Mouse (Mus musculus): ENCODE data around the gene Selenon. TPM values are rescaled to one million over a fixed set of nuclear protein-coding genes. Genes with fewer than 3 reads are reported as not detected.
A peak's percentile ranks its signal among the peaks of the same experiment; 100 is the strongest.

Selenon gene
- polyA plus RNA-seq, 1 experiment from 2014 or later: 16.7 TPM

DNA sequence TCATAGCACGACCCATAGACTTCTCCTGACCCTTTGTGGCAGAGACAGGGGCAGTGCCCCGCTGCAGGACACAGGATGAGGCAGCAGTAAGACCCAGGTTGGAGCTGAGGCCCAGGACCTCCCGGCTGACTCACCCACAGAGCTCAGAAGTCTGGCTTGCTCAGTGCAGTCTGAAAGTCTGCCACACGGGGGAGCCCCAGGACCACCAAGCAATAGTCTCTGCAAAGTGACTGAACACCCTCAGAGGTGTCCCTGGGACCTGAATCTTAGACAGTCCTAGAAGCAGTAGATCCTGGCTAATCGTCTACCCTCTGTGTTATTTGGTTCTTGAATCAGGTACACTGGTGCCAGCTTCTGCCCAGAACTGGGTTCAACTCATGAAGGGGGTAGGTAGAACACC, 8.7 kb downstream of the Selenon start:
- H3K9me3 ChIP-seq (ENCODE audit: control insufficient read depth, low read length): no peaks in the 10 kb centered on the region
- DNase-seq (ENCODE audit: low spot score): peak; percentile 95
- H3K4me2 ChIP-seq (replicated peaks; ENCODE audit: low read depth, low read length): no peak overlapping the region
- 11% methylated on average over 5 of the region's 5 CpGs for WGBS
- H3K27ac ChIP-seq (ENCODE audit: low read depth, low read length): no peak overlapping the region
- no peaks in the 10 kb centered on the region for H3K4me1 ChIP-seq (replicated peaks; ENCODE audit: control insufficient read depth, insufficient read depth, low read length)
- H3K27me3 ChIP-seq (ENCODE audit: control insufficient read depth, insufficient read depth, low read length): no peaks in the 10 kb centered on the region
- peak; percentile 74 for ATAC-seq (ENCODE audit: low FRiP score)
- peaks cover 19% of the 10 kb centered on the region; the same call in 1 of the 2 replicates for H3K36me3 ChIP-seq (ENCODE audit: control insufficient read depth, insufficient read depth, low read length)
- no peak overlapping the region for H3K9ac ChIP-seq (ENCODE audit: low read depth, low read length)
- H3K4me3 ChIP-seq (ENCODE audit: low read depth, low read length): no peak overlapping the region

DNA sequence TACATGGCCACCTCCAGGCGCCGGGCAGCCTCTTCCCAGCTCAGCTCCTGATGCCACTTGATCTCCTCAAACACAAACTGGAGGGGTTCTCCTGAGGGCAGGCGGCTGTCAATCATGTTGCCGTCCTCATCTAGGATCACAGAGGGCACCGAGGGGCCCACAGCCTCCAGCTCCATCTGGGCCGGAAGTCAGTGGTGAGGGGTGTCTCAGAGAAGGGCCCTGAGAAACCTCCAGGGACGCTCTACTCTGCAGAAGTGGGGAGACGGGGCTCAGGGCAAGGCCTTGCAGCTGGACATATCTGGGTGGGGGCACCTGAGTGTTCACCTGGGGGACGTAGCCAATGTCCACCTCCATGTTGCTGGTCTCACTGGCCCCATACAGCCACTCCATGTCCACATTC, 9.2 kb downstream of the Selenon start:
- Histone ChIP-seq H3K4me1 (replicated peaks; ENCODE audit: control insufficient read depth, insufficient read depth, low read length) (no peaks in the 10 kb centered on the region), H3K4me2 (replicated peaks; ENCODE audit: low read depth, low read length) (no peak overlapping the region), H3K27ac (ENCODE audit: low read depth, low read length) (no peak overlapping the region), H3K9ac (ENCODE audit: low read depth, low read length) (no peak overlapping the region), H3K27me3 (ENCODE audit: control insufficient read depth, insufficient read depth, low read length) (no peaks in the 10 kb centered on the region), H3K36me3 (ENCODE audit: control insufficient read depth, insufficient read depth, low read length) (peaks cover 18% of the 10 kb centered on the region; the same call in 1 of the 2 replicates), H3K9me3 (ENCODE audit: control insufficient read depth, low read length) (no peaks in the 10 kb centered on the region), H3K4me3 (ENCODE audit: low read depth, low read length) (no peak overlapping the region)
- ATAC-seq (ENCODE audit: low FRiP score): no peak
- no peak for DNase-seq (ENCODE audit: low spot score)
- WGBS: 85% methylated on average over 9 of the region's 9 CpGs

DNA sequence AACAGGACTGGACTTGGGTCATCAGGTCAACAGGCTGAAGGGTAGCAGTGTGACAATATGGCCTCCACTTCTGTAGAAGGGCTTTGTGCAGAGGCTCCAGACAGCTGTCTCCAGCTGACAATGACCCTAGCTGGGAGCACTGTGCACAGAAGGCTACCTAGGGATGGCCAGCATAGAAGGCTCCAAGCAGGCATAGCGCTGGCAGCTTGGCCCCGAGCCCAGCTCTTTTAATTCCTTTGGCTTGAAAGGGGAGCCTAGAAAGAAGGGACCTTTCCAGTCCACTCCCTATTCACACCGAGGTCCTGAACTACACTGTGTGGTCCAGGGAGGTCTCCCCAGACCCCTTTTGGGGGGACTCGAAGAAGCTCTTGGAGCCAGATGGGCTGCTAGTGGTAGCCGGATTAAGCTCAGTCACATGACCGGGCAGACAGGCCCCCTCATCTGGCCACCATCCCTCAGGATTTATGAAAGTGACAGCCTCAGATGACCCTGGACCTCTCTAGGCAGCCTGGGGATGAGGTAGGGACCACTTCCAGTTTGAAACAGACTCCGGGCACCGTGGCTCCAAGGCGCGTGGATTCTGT, 12.9 kb downstream of the Selenon start:
- H3K9ac ChIP-seq (ENCODE audit: low read depth, low read length): no peak overlapping the region

DNA sequence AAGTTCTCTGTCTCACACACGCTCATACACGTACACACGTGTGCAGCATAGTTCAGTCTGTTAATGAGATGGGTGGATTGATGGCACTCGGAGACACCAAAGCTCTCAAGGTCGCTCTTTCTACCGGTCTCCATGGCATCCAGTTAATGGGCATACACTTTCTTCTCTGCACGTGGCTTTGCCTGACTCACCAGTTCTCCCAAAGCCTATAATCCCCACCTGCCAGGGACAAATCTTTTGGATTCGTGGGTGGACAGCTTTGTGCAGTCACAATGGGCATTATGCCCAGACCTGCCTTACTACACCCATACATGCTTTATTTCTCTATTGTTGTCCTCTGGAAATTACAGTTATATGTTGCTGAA, 16.2 kb downstream of the Selenon start:
- H3K27ac ChIP-seq (ENCODE audit: low read depth, low read length): no peak overlapping the region

More for the DNA sequence above, 12.9 kb downstream of the Selenon start:
- H3K36me3 ChIP-seq (ENCODE audit: control insufficient read depth, insufficient read depth, low read length): peaks cover 11% of the 10 kb centered on the region; the same call in 1 of the 2 replicates
- H3K9me3 ChIP-seq (ENCODE audit: control insufficient read depth, low read length): no peaks in the 10 kb centered on the region
- DNase-seq (ENCODE audit: low spot score) (no peak), ATAC-seq (ENCODE audit: low FRiP score) (no peak)
- WGBS: 92% methylated on average over 10 of the region's 10 CpGs
- no peaks in the 10 kb centered on the region for H3K27me3 ChIP-seq (ENCODE audit: control insufficient read depth, insufficient read depth, low read length)
- H3K27ac ChIP-seq (ENCODE audit: low read depth, low read length): no peak overlapping the region
- no peak overlapping the region for H3K4me3 ChIP-seq (ENCODE audit: low read depth, low read length)
- H3K4me1 ChIP-seq (replicated peaks; ENCODE audit: control insufficient read depth, insufficient read depth, low read length): peaks cover 2% of the 10 kb centered on the region; the same call in 1 of the 2 replicates
- H3K4me2 ChIP-seq (replicated peaks; ENCODE audit: low read depth, low read length): no peak overlapping the region

DNA sequence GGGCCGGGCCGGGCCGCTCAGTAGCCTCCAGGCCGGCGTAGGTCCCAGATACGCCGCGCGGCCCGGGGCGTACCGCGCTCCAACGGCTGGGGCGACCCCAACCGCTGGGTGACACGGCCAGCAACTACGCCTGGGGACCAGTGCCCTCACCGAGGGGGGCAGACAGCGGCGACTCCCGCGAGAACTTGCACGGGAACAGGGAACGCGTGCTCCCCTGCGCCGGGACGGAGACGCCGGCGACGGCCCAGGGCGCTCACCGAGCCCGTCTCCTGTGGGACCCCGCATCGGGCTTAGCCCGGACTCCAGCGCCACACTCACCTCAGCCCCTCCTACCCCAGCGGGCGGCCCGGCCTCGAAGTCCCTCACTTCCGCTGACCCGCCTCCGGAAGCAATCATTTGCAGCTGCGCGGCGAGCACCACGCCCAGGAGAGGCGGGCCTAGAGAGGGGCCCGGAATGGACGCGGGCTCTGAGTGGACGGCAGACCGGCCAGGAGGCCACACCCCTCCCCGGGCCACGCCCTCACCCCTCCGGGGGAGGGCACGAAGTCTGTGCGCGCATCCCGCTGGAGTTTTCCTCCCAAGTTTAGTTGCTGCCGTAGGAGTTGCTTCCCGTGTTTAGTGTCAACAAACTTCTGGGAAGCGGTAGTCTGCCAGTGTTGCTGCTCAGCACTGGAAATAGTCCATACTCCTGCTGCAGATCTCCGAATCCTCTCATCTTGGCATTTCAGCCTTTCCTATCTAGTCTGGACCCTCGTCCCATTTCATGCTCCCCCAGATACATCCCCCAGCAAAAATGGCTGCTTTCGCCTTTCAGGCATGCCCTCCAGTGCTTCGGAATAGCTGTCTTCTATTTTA, 16.8 kb downstream of the Selenon start, which contains the start of gene Mtfr1l:
Gene Mtfr1l, minus strand, starts transcription at position 456 of the 855 bp plus-strand sequence.
- H3K9me3 ChIP-seq (ENCODE audit: control insufficient read depth, low read length): no peaks in the 10 kb centered on the region
- DNase-seq (ENCODE audit: low spot score) (peak; percentile 99), ATAC-seq (ENCODE audit: low FRiP score) (peak; percentile 98)
- no peaks in the 10 kb centered on the region for H3K27me3 ChIP-seq (ENCODE audit: control insufficient read depth, insufficient read depth, low read length)
- WGBS: under 1% methylated on average over 64 of the region's 71 CpGs
- peaks cover 9% of the 10 kb centered on the region; the same call in 1 of the 2 replicates for H3K4me1 ChIP-seq (replicated peaks; ENCODE audit: control insufficient read depth, insufficient read depth, low read length)
- H3K9ac ChIP-seq (ENCODE audit: low read depth, low read length): peak within 1 kb of the TSS; percentile 82
- 0 out of 2 replicates have a peak, but pooled peaks cover 5% of the 10 kb centered on the region for H3K36me3 ChIP-seq (ENCODE audit: control insufficient read depth, insufficient read depth, low read length)
- peak within 1 kb of the TSS; percentile 82 for H3K4me3 ChIP-seq (ENCODE audit: low read depth, low read length)
- peak within 1 kb of the TSS; percentile 99 for H3K4me2 ChIP-seq (replicated peaks; ENCODE audit: low read depth, low read length)
- peak within 1 kb of the TSS; percentile 79 for H3K27ac ChIP-seq (ENCODE audit: low read depth, low read length)

More for the DNA sequence above, 16.2 kb downstream of the Selenon start:
- WGBS: 18% methylated on average over 8 of the region's 8 CpGs
- H3K4me1 ChIP-seq (replicated peaks; ENCODE audit: control insufficient read depth, insufficient read depth, low read length): peaks cover 9% of the 10 kb centered on the region; the same call in 1 of the 2 replicates
- DNase-seq (ENCODE audit: low spot score): no peak
- 0 out of 2 replicates have a peak, but pooled peaks cover 5% of the 10 kb centered on the region for H3K36me3 ChIP-seq (ENCODE audit: control insufficient read depth, insufficient read depth, low read length)
- H3K4me2 ChIP-seq (replicated peaks; ENCODE audit: low read depth, low read length): peak overlapping the region; percentile 99
- H3K9me3 ChIP-seq (ENCODE audit: control insufficient read depth, low read length): no peaks in the 10 kb centered on the region
- H3K27me3 ChIP-seq (ENCODE audit: control insufficient read depth, insufficient read depth, low read length): no peaks in the 10 kb centered on the region
- peak; percentile 36 for ATAC-seq (ENCODE audit: low FRiP score)
- H3K9ac ChIP-seq (ENCODE audit: low read depth, low read length): peak overlapping the region; percentile 56
- peak overlapping the region; percentile 82 for H3K4me3 ChIP-seq (ENCODE audit: low read depth, low read length)

DNA sequence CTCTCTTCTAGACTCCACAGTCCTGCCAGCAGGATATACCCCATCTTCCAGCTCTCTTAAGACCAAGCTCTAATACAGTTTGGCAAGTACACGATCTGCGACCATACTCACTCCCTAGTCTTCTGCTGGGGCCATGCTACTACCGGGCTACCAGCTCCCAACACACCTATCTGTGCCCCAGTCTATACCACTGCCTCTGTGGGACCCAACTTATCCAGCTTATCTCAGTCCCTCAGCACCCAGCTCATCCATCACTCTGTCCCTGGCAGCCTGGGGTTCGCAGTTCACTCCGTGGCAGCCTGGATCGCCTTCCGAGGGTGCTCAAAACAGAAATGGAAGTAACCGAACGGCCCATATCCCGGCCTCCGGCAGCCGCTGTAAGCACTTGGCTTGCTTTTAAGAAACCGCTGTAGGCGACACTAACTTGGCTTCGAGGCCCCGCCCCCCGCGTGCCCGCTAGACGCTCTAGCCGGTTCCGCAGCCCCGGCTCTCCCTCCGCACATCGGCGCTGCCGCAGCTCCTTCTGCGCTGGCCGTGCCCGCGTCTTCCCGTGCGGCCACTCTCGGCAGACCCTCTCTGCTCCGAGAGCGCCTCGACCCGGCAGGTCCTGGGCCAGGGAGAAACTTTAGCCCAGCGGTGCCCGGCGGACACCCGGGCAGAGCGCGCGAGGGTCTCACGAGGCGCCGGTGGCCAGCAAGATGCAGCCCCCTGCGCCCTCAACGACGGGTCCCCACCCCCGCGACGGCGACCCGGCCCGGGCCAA, 17.7 kb downstream of the Selenon start:
- H3K36me3 ChIP-seq (ENCODE audit: control insufficient read depth, insufficient read depth, low read length): 0 out of 2 replicates have a peak, but pooled peaks cover 5% of the 10 kb centered on the region
- H3K27me3 ChIP-seq (ENCODE audit: control insufficient read depth, insufficient read depth, low read length): no peaks in the 10 kb centered on the region
- DNase-seq (ENCODE audit: low spot score): peak; percentile 74
- H3K9me3 ChIP-seq (ENCODE audit: control insufficient read depth, low read length): no peaks in the 10 kb centered on the region
- peaks cover 9% of the 10 kb centered on the region; the same call in 1 of the 2 replicates for H3K4me1 ChIP-seq (replicated peaks; ENCODE audit: control insufficient read depth, insufficient read depth, low read length)
- WGBS: 1% methylated on average over 53 of the region's 57 CpGs
- H3K4me3 ChIP-seq (ENCODE audit: low read depth, low read length): peak overlapping the region; percentile 82
- peak; percentile 48; the same call in 1 of the 2 replicates for ATAC-seq (ENCODE audit: low FRiP score)
- peak overlapping the region; percentile 82 for H3K9ac ChIP-seq (ENCODE audit: low read depth, low read length)
- H3K27ac ChIP-seq (ENCODE audit: low read depth, low read length): peak overlapping the region; percentile 79
- peak overlapping the region; percentile 99 for H3K4me2 ChIP-seq (replicated peaks; ENCODE audit: low read depth, low read length)

DNA sequence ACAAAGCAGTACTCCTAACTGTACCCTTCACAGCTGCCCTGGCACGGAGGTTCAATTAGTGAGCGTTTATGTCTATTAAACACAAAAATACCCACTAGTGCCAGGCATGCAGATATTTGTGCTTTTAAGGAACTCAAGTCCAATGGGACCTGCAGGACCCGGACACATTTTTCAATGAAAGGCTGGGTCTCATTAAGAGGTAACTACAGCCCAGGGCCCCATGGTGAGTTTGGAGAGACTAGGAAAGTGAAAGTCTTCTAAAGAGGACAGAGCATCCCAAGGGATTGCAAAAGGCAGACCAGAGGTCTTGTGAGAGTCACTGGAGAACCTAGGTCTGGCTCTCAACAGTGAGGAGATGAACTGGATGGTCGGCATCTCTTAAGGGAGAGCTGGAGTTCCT, 18.5 kb downstream of the Selenon start:
- peaks cover 9% of the 10 kb centered on the region; the same call in 1 of the 2 replicates for H3K4me1 ChIP-seq (replicated peaks; ENCODE audit: control insufficient read depth, insufficient read depth, low read length)
- no peaks in the 10 kb centered on the region for H3K9me3 ChIP-seq (ENCODE audit: control insufficient read depth, low read length)
- DNase-seq (ENCODE audit: low spot score) (no peak), ATAC-seq (ENCODE audit: low FRiP score) (no peak)
- peak overlapping the region; percentile 82; the same call in 1 of the 2 replicates for H3K4me3 ChIP-seq (ENCODE audit: low read depth, low read length)
- no peak overlapping the region for H3K9ac ChIP-seq (ENCODE audit: low read depth, low read length)
- H3K27me3 ChIP-seq (ENCODE audit: control insufficient read depth, insufficient read depth, low read length): no peaks in the 10 kb centered on the region
- no peaks in the 10 kb centered on the region for H3K36me3 ChIP-seq (ENCODE audit: control insufficient read depth, insufficient read depth, low read length)
- 86% methylated on average over 4 of the region's 4 CpGs for WGBS
- no peak overlapping the region for H3K4me2 ChIP-seq (replicated peaks; ENCODE audit: low read depth, low read length)
- no peak overlapping the region for H3K27ac ChIP-seq (ENCODE audit: low read depth, low read length)

DNA sequence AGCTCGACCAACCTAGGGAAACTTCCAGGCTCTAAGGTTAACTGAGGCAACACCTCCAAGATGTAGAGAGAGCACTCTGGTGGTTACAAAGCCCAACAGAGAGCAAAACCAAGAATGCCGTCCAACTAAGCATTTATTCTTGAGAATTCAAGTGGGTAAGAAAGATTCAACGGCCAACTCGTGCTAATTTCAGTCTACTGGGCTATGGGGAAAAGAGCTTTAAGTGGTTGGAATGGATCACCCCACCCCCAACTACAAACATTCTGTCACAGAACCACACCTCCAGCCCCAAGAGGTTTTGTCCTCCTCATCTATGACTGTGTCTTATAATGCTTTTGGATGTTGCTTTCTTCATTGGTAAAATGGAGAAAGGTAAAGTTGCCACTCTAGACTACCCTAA, 19.0 kb downstream of the Selenon start:
- peaks cover 9% of the 10 kb centered on the region; the same call in 1 of the 2 replicates for H3K4me1 ChIP-seq (replicated peaks; ENCODE audit: control insufficient read depth, insufficient read depth, low read length)
- H3K4me3 ChIP-seq (ENCODE audit: low read depth, low read length): no peak overlapping the region
- DNase-seq (ENCODE audit: low spot score): no peak
- no peaks in the 10 kb centered on the region for H3K27me3 ChIP-seq (ENCODE audit: control insufficient read depth, insufficient read depth, low read length)
- 91% methylated on average over 4 of the region's 4 CpGs for WGBS
- no peak overlapping the region for H3K9ac ChIP-seq (ENCODE audit: low read depth, low read length)
- H3K9me3 ChIP-seq (ENCODE audit: control insufficient read depth, low read length): no peaks in the 10 kb centered on the region
- no peak for ATAC-seq (ENCODE audit: low FRiP score)
- H3K36me3 ChIP-seq (ENCODE audit: control insufficient read depth, insufficient read depth, low read length): no peaks in the 10 kb centered on the region
- no peak overlapping the region for H3K4me2 ChIP-seq (replicated peaks; ENCODE audit: low read depth, low read length)
- H3K27ac ChIP-seq (ENCODE audit: low read depth, low read length): no peak overlapping the region
